Mouse (Mus musculus) kidney, embryonic 16.5 days (tissue): ENCODE measurements around the gene Cln5. TPM values are rescaled to one million over a fixed set of nuclear protein-coding genes. Genes with fewer than 3 reads are reported as not detected.

Experiments used
- ATAC-seq: fragments of 200-750 bp; cut with Nextera tagmentation; 2 replicates; pipeline ENCODE4 v1.8.0; 2017; ENCODE audit warnings: moderate TSS enrichment; ENCODE audit not compliant: low FRiP score, low TSS enrichment
- H3K27ac ChIP-seq: fragments of 300-500 bp; sonication (generic); 2 replicates; pipeline ENCODE4 v1.5.1; 2014; ENCODE audit warnings: low read length
- H3K27me3 ChIP-seq: fragments of 300-500 bp; sonication (generic); 2 replicates; pipeline ENCODE4 v1.6.1; 2014; ENCODE audit warnings: low read length, control low read depth, mixed read lengths; ENCODE audit not compliant: insufficient read depth
- H3K36me3 ChIP-seq: fragments of 300-500 bp; sonication (generic); 2 replicates; pipeline ENCODE4 v1.6.1; 2014; ENCODE audit warnings: low read length, control low read depth, mixed read lengths; ENCODE audit not compliant: insufficient read depth
- H3K4me1 ChIP-seq: fragments of 300-500 bp; sonication (generic); 2 replicates; pipeline ENCODE4 v1.6.1; 2014; ENCODE audit warnings: low read length, control low read depth, mixed read lengths; ENCODE audit not compliant: insufficient read depth
- H3K4me2 ChIP-seq: fragments of 300-500 bp; sonication (generic); replicated peaks from 2 replicates; pipeline ENCODE4 v1.6.1; 2014; ENCODE audit warnings: low read depth, low read length
- H3K4me3 ChIP-seq: fragments of 300-500 bp; sonication (generic); 2 replicates; pipeline ENCODE4 v1.5.1; 2014; ENCODE audit warnings: mild to moderate bottlenecking, low read length
- H3K9ac ChIP-seq: fragments of 300-500 bp; sonication (generic); replicated peaks from 2 replicates; pipeline ENCODE4 v1.6.1; 2014; ENCODE audit warnings: low read length
- H3K9me3 ChIP-seq: fragments of 300-500 bp; sonication (generic); 2 replicates; pipeline ENCODE4 v1.6.1; 2016; ENCODE audit warnings: low read length, control low read depth
- WGBS: fragments of 180-500 bp; shearing (Covaris S2); extraction: QIAGEN DNeasy Blood & Tissue Kit; methylation state at CpG from one replicate; pipeline ENCODE4 v1.1.7; 2014; 5-methylcytosine and 5-hydroxymethylcytosine counted together
- polyA plus RNA-seq: library from polyadenylated mRNA; unstranded; fragments of >200 nt; fragmentation: Nextera tagmentation; extraction: Ambion mirVana; gene quantifications from 2 replicates; pipeline ENCODE4 v1.2.1, GENCODE M21; 2015

The Cln5 gene
- polyA plus RNA-seq, 1 experiment from 2014 or later = 38.1 TPM

DNA sequence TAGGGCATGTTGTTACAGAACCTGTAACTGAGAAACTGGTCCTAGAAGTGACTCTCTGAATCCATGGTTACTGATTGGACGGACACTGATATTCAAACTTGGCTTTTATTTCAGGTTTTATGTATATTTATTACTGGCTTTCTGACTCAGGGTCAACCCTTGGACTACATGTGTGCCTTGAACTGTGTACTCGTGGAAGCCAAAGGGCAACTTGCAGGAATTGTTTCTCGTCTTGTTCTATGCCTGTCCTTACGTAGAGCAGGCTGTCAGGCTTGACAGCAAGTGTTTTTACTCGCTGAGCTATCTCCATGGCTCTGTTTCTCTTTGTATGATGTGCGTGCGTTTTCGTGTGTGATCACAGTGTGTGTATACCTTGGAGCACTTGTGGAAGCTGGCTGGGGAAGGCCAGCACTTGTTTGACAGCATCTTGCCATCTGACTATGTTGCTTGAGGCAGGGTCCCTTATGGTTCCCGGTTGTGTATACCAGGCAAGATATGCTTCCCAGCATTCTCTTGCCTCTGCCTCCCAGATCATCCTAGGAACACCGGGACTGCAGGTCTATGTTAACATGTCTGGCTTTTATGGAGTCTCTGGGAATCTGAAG lies 32.8 kb downstream of the Cln5 start:
- Histone ChIP-seq H3K27me3 (no peaks in the 10 kb centered on the region), H3K27ac (peak overlapping the region; percentile 15; the same call in 1 of the 2 replicates), H3K4me3 (no peak overlapping the region), H3K4me1 (peaks cover 12% of the 10 kb centered on the region; the same call in 1 of the 2 replicates), H3K9me3 (no peaks in the 10 kb centered on the region), H3K4me2 (no peak overlapping the region), H3K36me3 (no peaks in the 10 kb centered on the region), H3K9ac (no peak overlapping the region)
- ATAC-seq = no peak
- 70% methylated on average over 10 of the region's 10 CpGs for WGBS

DNA sequence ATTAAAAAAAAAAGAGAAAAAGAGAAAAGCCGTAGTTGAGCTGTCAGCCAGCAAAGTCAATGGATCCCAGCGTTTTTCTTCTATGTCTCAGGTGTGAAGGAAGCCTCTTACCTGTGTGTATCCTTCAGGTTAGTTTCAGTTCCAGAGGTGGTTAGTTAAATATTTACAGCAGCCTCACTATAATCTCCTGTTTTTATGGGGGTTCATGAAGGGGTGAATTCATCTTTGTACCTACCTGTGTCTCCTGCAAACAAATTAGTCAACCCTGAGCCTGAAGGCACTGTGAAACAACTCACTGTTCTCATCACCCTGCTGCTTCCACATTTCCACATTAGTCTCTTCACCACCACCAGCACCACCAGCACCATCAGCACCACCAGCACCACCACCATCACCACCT lies 36.3 kb downstream of the Cln5 start:
- ATAC-seq = no peak
- Histone ChIP-seq H3K9ac (no peak overlapping the region), H3K27ac (no peak overlapping the region), H3K9me3 (no peaks in the 10 kb centered on the region), H3K4me2 (no peak overlapping the region), H3K4me1 (peaks cover 8% of the 10 kb centered on the region; the same call in 1 of the 2 replicates), H3K27me3 (no peaks in the 10 kb centered on the region), H3K4me3 (no peak overlapping the region), H3K36me3 (no peaks in the 10 kb centered on the region)
- WGBS = 94% methylated on average over 2 of the region's 2 CpGs

DNA sequence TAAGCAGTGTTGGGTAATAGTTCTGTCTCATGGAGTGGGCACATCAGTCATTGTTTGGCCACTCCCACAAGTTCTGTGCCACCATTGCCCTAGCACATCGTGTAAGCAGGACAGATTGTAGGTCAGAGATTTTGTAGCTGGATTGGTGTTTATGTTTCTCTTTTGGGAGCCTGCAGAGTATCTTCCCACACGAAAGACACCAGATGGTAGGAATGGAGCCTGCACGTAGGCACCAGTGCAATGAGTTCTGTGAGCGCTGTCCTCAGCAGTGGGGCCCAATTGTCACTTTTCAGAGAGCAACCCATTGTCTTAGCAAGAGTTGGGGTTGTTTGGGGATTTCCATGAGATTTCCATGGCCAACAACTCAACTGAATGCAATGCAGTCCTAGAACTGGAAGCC lies 40.0 kb downstream of the Cln5 start:
- WGBS = 83% methylated on average over 4 of the region's 4 CpGs
- no peak overlapping the region for H3K27ac ChIP-seq
- H3K4me1 ChIP-seq = no peaks in the 10 kb centered on the region
- H3K27me3 ChIP-seq = no peaks in the 10 kb centered on the region
- no peak overlapping the region for H3K4me3 ChIP-seq
- no peak overlapping the region for H3K9ac ChIP-seq
- H3K36me3 ChIP-seq = peaks cover 19% of the 10 kb centered on the region
- no peaks in the 10 kb centered on the region for H3K9me3 ChIP-seq
- no peak for ATAC-seq
- H3K4me2 ChIP-seq = no peak overlapping the region

DNA sequence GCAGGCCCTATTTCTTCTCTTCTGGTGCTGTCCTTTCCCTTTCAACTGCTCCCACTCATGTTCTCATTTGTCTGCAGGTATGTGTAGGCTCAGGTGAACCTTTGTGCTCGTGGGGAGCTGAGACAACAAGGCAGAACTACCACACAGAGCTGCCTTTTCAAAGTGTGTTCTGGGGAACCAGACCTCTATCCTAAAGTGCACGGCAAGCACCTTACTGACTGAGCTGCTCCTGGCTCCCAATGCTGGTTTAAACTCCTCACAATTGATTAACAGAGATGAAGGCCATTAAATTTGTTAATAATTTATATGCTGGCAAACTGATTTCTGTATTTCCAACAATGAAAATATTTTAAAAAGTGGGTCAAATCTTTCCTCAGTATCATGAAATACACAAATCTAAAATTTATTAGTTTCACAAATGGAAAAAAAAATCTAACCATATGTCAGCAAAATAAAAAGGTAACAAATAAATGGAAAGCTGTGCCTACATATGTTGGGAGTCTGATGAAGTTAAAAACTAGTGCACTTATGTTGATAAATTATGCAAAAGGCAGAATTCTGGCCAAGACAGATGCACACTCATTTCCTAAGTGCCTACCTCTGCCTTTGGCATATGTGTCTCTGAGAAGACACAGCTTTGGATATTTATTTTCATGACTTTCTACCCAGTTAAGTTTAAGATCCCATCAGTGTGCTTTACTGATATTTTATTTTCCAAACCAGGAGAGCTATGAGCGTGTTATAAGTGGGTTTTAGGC lies 42.8 kb downstream of the Cln5 start:
- Histone ChIP-seq H3K27me3 (no peaks in the 10 kb centered on the region), H3K4me3 (no peak overlapping the region), H3K9ac (no peak overlapping the region), H3K27ac (peak overlapping the region; percentile 42; the same call in 1 of the 2 replicates), H3K4me1 (no peaks in the 10 kb centered on the region), H3K36me3 (peaks cover 41% of the 10 kb centered on the region), H3K4me2 (no peak overlapping the region), H3K9me3 (no peaks in the 10 kb centered on the region)
- ATAC-seq = no peak
- WGBS = 91% methylated on average over 3 of the region's 3 CpGs

- no peak overlapping the region for H3K9ac ChIP-seq
- H3K36me3 ChIP-seq = peaks cover 54% of the 10 kb centered on the region
- H3K27ac ChIP-seq = no peak overlapping the region
- no peaks in the 10 kb centered on the region for H3K27me3 ChIP-seq
- H3K4me1 ChIP-seq = no peaks in the 10 kb centered on the region
- H3K9me3 ChIP-seq = no peaks in the 10 kb centered on the region
- no peak overlapping the region for H3K4me2 ChIP-seq
- WGBS = 93% methylated on average over 3 of the region's 3 CpGs
- no peak overlapping the region for H3K4me3 ChIP-seq
- ATAC-seq = no peak
These were observed 45.1 kb downstream of the Cln5 start for GRCm38 (mm10) chr14:103114994-103115670.

- Histone ChIP-seq H3K27ac (no peak overlapping the region), H3K4me2 (no peak overlapping the region), H3K9me3 (no peaks in the 10 kb centered on the region), H3K27me3 (no peaks in the 10 kb centered on the region), H3K36me3 (peaks cover 53% of the 10 kb centered on the region), H3K9ac (no peak overlapping the region), H3K4me1 (no peaks in the 10 kb centered on the region), H3K4me3 (no peak overlapping the region)
- 89% methylated on average over 6 of the region's 6 CpGs for WGBS
- ATAC-seq = no peak
These were observed 55.7 kb downstream of the Cln5 start for GRCm38 (mm10) chr14:103125756-103126155.

Other genes with a start within 250 kb of the Cln5 start
- gene Kctd12, start 87.6 kb upstream of the Cln5 start, polyA plus RNA-seq = 8.9 and 9.0 TPM in 2 replicates
- not detected in 2 replicates for gene Acod1, start 23.2 kb upstream of the Cln5 start, polyA plus RNA-seq
- gene Fbxl3, start 29.4 kb downstream of the Cln5 start, polyA plus RNA-seq = 22.0 and 23.5 TPM in 2 replicates